Mouse (Mus musculus) heart, embryonic 11.5 days (tissue): ENCODE results near the gene Scn5a. TPM values are rescaled to one million over a fixed set of nuclear protein-coding genes. Genes with fewer than 3 reads are reported as not detected.

ENCODE experiments used
- ATAC-seq: fragments of 200-750 bp; cut with Nextera tagmentation; replicated peaks from 2 replicates; pipeline ENCODE4 v1.8.0; 2017; ENCODE audit warnings: moderate library complexity; ENCODE audit not compliant: insufficient number of reproducible peaks, low FRiP score, low TSS enrichment
- H3K27ac ChIP-seq: fragments of 300-500 bp; sonication (generic); 2 replicates; pipeline ENCODE4 v1.5.1; 2014; ENCODE audit warnings: mild to moderate bottlenecking, low read depth, low read length
- H3K27me3 ChIP-seq: fragments of 300-500 bp; sonication (generic); 2 replicates; pipeline ENCODE4 v1.6.1; 2014; ENCODE audit warnings: mild to moderate bottlenecking, low read length, mixed read lengths; ENCODE audit not compliant: control insufficient read depth, insufficient read depth
- H3K36me3 ChIP-seq: fragments of 300-500 bp; sonication (generic); 2 replicates; pipeline ENCODE4 v1.6.1; 2014; ENCODE audit warnings: mild to moderate bottlenecking, low read length, moderate library complexity, mixed read lengths; ENCODE audit not compliant: control insufficient read depth, insufficient read depth
- H3K4me1 ChIP-seq: fragments of 300-500 bp; sonication (generic); 2 replicates; pipeline ENCODE4 v1.6.1; 2014; ENCODE audit warnings: low read length; ENCODE audit not compliant: control insufficient read depth, insufficient read depth
- H3K4me2 ChIP-seq: fragments of 300-500 bp; sonication (generic); 2 replicates; pipeline ENCODE4 v1.6.1; 2014; ENCODE audit warnings: mild to moderate bottlenecking, moderate library complexity
- H3K4me3 ChIP-seq: fragments of 300-500 bp; sonication (generic); 2 replicates; pipeline ENCODE4 v1.5.1; 2014; ENCODE audit warnings: low read depth, low read length
- H3K9ac ChIP-seq: fragments of 300-500 bp; sonication (generic); 2 replicates; pipeline ENCODE4 v1.6.1; 2014; ENCODE audit warnings: mild to moderate bottlenecking, low read depth, low read length, moderate library complexity
- H3K9me3 ChIP-seq: fragments of 300-500 bp; sonication (generic); replicated peaks from 2 replicates; pipeline ENCODE4 v1.6.1; 2016; ENCODE audit warnings: low read length; ENCODE audit not compliant: control insufficient read depth
- WGBS: fragments of 180-500 bp; shearing (Covaris S2); extraction: QIAGEN DNeasy Blood & Tissue Kit; methylation state at CpG from one replicate; pipeline ENCODE4 v1.1.7; 2014; ENCODE audit not compliant: insufficient replicate concordance; 5-methylcytosine and 5-hydroxymethylcytosine counted together
- polyA plus RNA-seq: library from polyadenylated mRNA; unstranded; fragments of >200 nt; fragmentation: Nextera tagmentation; extraction: Ambion mirVana; gene quantifications from 2 replicates; pipeline ENCODE4 v1.2.1, GENCODE M21; 2014

Gene Scn5a
- polyA plus RNA-seq: 8.0 and 8.6 TPM in 2 replicates

GRCm38 (mm10) chr9:119578636-119579438, at the start of gene Scn5a:
TSS of gene Scn5a (minus strand) at chr9:119579016.
- Histone ChIP-seq H3K27me3 (peaks cover 64% of the 10 kb centered on the region), H3K9ac (peak within 1 kb of the TSS; percentile 75), H3K36me3 (no peaks in the 10 kb centered on the region), H3K4me3 (peak within 1 kb of the TSS; percentile 74), H3K4me2 (peak within 1 kb of the TSS; percentile 87), H3K9me3 (no peaks in the 10 kb centered on the region), H3K4me1 (peaks cover 27% of the 10 kb centered on the region), H3K27ac (peak within 1 kb of the TSS; percentile 29; the same call in 1 of the 2 replicates)
- ATAC-seq: peak; percentile 53
- WGBS: 2% methylated on average over 58 of the region's 99 CpGs

- Histone ChIP-seq H3K27me3 (0 out of 2 replicates have a peak, but pooled peaks cover 2% of the 10 kb centered on the region), H3K27ac (no peak overlapping the region), H3K4me2 (no peak overlapping the region), H3K9ac (no peak overlapping the region), H3K4me3 (no peak overlapping the region), H3K4me1 (peaks cover 11% of the 10 kb centered on the region), H3K36me3 (no peaks in the 10 kb centered on the region), H3K9me3 (no peaks in the 10 kb centered on the region)
- WGBS: 77% methylated on average over 6 of the region's 6 CpGs
- no peak for ATAC-seq
These were observed 48.4 kb upstream of the Scn5a start for GRCm38 (mm10) chr9:119627227-119627626.

GRCm38 (mm10) chr9:119624151-119624550, 45.3 kb upstream of the Scn5a start:
- no peak for ATAC-seq
- no peak overlapping the region for H3K4me2 ChIP-seq
- no peak overlapping the region for H3K27ac ChIP-seq
- no peak overlapping the region for H3K4me3 ChIP-seq
- H3K27me3 ChIP-seq: 0 out of 2 replicates have a peak, but pooled peaks cover 2% of the 10 kb centered on the region
- H3K4me1 ChIP-seq: no peaks in the 10 kb centered on the region
- no peaks in the 10 kb centered on the region for H3K36me3 ChIP-seq
- WGBS: 56% methylated on average over 4 of the region's 4 CpGs
- no peaks in the 10 kb centered on the region for H3K9me3 ChIP-seq
- no peak overlapping the region for H3K9ac ChIP-seq

- Histone ChIP-seq H3K4me1 (peaks cover 6% of the 10 kb centered on the region), H3K4me3 (no peak overlapping the region), H3K36me3 (no peaks in the 10 kb centered on the region), H3K9ac (no peak overlapping the region), H3K27ac (no peak overlapping the region), H3K27me3 (no peaks in the 10 kb centered on the region), H3K4me2 (no peak overlapping the region), H3K9me3 (no peaks in the 10 kb centered on the region)
- WGBS: 71% methylated on average over 6 of the region's 6 CpGs
- no peak for ATAC-seq
These were observed 36.0 kb upstream of the Scn5a start for GRCm38 (mm10) chr9:119614798-119615197.

GRCm38 (mm10) chr9:119610563-119611166, 31.8 kb upstream of the Scn5a start:
- no peaks in the 10 kb centered on the region for H3K9me3 ChIP-seq
- H3K4me2 ChIP-seq: no peak overlapping the region
- ATAC-seq: no peak
- H3K9ac ChIP-seq: no peak overlapping the region
- H3K36me3 ChIP-seq: no peaks in the 10 kb centered on the region
- H3K4me3 ChIP-seq: no peak overlapping the region
- peaks cover 4% of the 10 kb centered on the region for H3K4me1 ChIP-seq
- 81% methylated on average over 7 of the region's 7 CpGs for WGBS
- H3K27me3 ChIP-seq: no peaks in the 10 kb centered on the region
- H3K27ac ChIP-seq: no peak overlapping the region

GRCm38 (mm10) chr9:119606906-119607305, 28.1 kb upstream of the Scn5a start:
- H3K4me3 ChIP-seq: no peak overlapping the region
- WGBS: 89% methylated on average over 5 of the region's 5 CpGs

GRCm38 (mm10) chr9:119604607-119605006, 25.8 kb upstream of the Scn5a start:
- Histone ChIP-seq H3K9me3 (peaks cover 3% of the 10 kb centered on the region; the same call in 1 of the 2 replicates), H3K27me3 (no peaks in the 10 kb centered on the region), H3K36me3 (no peaks in the 10 kb centered on the region), H3K27ac (no peak overlapping the region), H3K4me1 (0 out of 2 replicates have a peak, but pooled peaks cover 6% of the 10 kb centered on the region), H3K9ac (no peak overlapping the region), H3K4me3 (no peak overlapping the region), H3K4me2 (no peak overlapping the region)
- ATAC-seq: no peak
- WGBS: 70% methylated on average over 8 of the region's 8 CpGs

More at GRCm38 (mm10) chr9:119606906-119607305, 28.1 kb upstream of the Scn5a start:
- no peaks in the 10 kb centered on the region for H3K27me3 ChIP-seq
- H3K9ac ChIP-seq: no peak overlapping the region
- no peaks in the 10 kb centered on the region for H3K9me3 ChIP-seq
- no peaks in the 10 kb centered on the region for H3K36me3 ChIP-seq
- 0 out of 2 replicates have a peak, but pooled peaks cover 6% of the 10 kb centered on the region for H3K4me1 ChIP-seq
- H3K27ac ChIP-seq: no peak overlapping the region
- no peak overlapping the region for H3K4me2 ChIP-seq
- ATAC-seq: no peak

GRCm38 (mm10) chr9:119598501-119598900, 19.7 kb upstream of the Scn5a start:
- Histone ChIP-seq H3K27me3 (no peaks in the 10 kb centered on the region), H3K4me2 (no peak overlapping the region), H3K36me3 (no peaks in the 10 kb centered on the region), H3K9me3 (peaks cover 3% of the 10 kb centered on the region; the same call in 1 of the 2 replicates), H3K9ac (no peak overlapping the region), H3K27ac (no peak overlapping the region), H3K4me1 (no peaks in the 10 kb centered on the region), H3K4me3 (no peak overlapping the region)
- ATAC-seq: no peak
- 82% methylated on average over 10 of the region's 10 CpGs for WGBS
